Mouse (Mus musculus) monocyte, adult 5-6 weeks (primary cell): ENCODE measurements around the gene Ttc25. TPM values are rescaled to one million over a fixed set of nuclear protein-coding genes. Genes with fewer than 3 reads are reported as not detected.
"Not testable (repeated sequence)": the region's sequence is repeated elsewhere in the genome, so short reads cannot be mapped to it uniquely, and the experiment has no call there.

ENCODE experiments used
- ATAC-seq: fragments of 153-309, 156-312 bp; replicated peaks from 2 replicates; pipeline ENCODE4 v1.8.0; 2017; ENCODE audit warnings: mild to moderate bottlenecking; ENCODE audit not compliant: low TSS enrichment, insufficient number of reproducible peaks, severe bottlenecking, poor library complexity, low FRiP score
- total RNA-seq: library from RNA; stranded (forward); fragments of 200-1000, 200-491, 200-594 nt; gene quantifications from 3 replicates; pipeline ENCODE4 v1.2.3, GENCODE M21; 2017

The Ttc25 gene
- total RNA-seq, 1 experiment from 2014 or later, result not detected

DNA sequence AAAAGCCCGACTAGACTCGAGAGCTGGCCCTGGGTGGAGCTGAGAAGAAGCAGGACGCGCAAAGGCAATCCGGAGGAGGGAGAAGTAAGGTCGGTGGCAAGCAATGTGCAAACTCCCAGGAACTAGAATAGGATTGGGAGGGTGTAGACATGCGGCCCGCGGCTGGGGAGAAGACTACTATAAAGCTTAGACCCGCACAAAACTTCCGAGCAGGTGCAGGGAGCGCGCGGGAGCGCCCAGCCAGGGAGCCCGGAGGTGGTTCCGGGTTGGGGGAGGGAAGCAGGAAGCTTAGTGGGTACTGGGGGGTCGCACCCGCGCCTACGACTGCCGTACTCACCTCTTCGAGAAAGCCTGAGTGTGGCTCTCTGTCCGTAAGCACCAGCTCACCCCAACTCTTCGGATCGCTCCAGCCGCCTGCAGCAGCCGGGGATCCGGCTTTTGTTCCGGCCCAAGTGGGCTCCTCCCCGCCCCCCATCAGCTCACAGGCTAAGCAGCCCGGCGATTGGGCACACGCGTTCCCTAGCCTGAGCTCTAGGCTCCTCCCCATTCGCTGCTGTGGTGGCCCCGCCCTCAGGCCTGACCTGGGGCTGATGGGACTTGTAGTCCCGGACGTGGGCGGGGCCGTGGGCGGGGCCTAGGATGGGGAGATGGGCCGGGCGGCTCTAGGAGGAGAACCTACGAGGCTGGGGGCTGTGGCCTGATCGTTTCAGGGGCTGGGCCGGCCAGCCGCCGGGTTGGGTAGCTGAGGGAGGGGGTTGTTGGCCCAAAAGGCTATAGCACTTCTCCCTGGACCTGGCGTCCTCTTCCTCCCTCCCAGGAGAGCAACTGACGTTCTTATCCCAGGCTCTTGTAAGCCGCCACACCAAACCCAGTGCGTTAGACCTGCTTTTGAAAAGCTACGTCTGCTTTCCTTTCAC lies 17.7 kb upstream of the Ttc25 start, which contains the start of gene Acly:
TSS of gene Acly (minus strand) at position 543 of the 917 bp plus-strand sequence.
- peak; percentile 98 for ATAC-seq

DNA sequence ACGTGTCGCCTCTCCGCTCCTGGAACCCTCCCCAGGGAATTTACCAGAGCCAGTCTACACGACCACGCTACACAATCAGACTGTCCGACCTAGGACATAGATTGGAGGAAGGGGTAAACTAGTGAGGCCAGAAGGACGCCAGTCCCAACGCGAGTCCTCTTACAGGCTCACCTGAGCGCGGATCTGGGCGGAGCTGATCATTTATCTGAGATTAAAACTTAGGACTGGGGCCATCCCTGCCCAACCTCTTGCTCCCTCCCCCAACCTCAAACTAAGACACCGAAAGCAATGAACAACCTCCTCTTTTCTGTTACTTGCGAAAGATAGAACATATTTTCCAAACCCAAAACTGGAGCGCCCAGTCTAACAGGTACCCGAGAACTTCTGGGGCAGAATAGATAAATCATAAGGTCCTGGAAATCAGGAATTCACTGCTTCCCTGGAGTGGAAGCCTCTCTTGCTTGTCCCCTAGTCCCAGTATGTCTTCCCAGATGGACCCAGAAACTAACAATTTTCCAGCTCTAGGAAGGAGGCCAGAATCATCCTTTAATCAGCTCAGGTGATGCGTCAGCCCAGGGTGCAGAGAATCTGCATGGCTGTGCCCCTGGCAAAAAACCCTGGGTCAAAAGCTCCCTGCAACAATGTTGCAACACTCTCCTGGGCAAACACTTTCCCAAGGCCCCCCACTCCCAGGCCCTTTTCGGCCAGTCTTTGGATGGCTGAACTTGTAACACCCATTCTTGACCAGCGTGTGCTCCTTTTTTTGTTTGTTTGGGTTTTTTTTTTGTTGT lies 16.8 kb upstream of the Ttc25 start:
- ATAC-seq, result no peak

DNA sequence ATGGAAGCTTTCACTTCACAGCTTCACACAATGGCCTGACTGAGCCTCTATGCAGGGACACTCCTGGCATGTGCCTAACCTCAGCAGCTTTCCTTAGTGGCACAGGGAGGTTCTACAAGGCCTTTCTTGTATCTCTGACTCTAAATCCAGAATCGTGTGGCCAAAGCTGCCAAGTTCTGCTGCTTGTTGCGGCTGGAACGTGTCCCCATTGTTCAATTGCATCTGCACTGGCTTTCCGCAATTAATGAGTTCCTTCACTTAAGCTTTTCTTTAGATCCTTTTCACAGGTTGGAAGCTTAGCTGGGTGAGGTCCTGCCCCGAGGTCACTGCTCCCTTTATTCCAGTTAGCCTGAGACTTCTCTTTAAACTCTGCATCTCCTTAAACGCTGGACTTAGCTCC lies 11.5 kb upstream of the Ttc25 start:
- ATAC-seq, result no peak

DNA sequence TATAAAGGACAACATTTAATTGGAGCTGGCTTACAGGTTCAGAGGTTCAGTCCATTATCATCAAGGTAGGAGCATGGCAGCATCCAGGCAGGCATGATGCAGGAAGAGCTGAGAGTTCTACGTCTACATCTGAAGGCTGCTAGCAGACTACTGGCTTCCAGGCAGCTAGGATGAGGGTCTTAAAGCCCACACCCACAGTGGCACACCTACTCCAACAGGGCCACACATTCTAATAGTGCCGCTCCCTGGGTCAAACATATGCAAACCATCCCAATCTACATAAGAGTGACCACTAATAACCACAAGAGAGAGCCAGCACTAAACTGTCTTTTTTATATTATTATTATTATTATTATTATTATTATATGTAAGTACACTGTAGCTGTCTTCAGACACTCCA lies 11.0 kb upstream of the Ttc25 start:
- not testable (repeated sequence) for ATAC-seq

DNA sequence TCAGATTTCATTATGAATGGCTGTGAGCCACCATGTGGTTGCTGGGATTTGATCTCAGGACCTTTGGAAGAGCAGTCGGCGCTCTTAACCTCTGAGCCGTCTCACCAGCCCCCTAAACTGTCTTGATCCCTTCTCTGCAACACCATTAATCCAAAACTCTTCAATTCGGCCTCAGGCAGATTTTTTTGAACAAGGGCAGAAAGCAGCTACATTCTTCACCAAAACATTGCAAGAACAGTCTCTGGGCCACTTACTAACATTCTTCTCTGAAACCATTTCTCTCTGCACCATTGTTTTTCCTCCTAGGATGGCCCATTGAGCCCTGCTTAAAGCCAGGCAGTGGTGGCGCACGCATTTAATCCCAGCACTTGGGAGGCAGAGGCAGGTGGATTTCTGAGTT lies 10.6 kb upstream of the Ttc25 start:
- ATAC-seq, result not testable (repeated sequence)

DNA sequence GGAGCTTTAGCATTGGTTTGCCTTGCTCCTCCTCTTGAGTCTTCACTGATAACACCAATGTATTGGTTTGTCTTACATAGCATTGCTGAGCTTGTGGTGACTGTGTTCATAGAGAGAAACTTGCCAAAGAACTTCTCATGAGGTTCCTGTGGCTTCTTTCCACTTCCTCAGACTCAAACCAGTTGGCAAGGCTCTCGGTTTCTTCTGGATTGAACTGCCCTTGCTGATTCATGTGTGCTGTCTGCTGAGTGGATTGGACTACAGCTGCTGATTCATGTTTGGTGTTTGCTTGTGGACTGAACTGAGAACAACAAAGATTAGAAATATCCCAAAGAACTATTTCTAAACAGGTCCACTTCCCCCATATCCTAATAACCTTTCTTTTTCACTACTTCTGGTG lies 9.4 kb upstream of the Ttc25 start:
- no peak for ATAC-seq

DNA sequence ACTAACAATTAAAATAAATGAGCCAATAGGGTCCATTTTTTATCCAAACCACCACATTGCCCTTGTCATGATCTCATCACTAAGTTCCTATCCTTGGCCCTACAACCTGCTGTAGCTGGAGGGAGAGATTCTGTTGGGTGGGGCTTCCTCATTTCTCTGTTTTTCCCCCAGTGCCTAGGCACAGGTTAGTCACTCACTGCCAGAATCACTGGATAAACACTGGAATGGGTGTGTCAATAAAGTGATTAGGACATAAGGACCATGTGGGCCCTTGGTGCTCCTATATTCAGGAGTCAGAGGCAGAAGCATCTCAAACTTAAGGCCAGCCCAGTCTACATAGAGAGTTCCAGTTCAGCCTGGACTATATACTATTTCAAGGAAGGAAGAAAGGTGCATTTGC lies 8.9 kb upstream of the Ttc25 start:
- no peak for ATAC-seq

DNA sequence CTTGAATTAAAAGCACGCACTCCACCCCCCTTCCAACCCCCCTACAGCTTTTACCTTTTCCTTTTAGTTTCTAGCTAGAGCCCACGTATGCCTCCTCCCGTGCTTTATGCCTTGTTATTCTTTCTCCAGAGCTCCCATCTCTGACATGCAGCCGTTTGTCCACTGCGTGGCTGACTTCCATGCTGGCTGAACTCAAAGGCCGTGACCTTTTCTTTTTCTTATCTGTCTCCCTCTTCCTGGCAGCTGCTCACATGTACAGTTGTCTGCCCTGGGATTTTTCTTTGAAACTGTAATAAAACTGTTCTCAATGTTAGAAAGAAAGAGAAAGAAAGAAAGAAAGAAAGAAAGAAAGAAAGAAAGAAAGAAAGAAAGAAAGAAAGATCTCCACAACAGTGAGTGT lies 4.4 kb upstream of the Ttc25 start:
- no peak for ATAC-seq

DNA sequence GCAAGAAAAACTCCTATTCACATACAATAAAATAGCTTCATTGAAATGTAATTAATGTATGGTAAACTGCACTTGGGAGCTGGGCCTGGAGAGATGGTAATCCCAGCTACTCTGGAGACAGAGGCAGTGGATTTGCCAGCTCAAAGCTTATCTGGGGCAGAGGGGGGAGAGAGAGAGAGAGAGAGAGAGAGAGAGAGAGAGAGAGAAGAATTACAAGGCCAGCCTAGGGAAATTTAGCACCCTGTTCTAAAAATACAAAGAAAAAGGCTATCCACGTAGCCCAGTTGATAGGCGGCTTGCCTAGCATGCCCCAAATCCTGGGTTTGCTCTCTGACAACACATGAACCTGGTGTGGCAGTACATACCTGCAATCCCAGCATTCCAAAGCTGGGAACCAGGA lies 3.8 kb upstream of the Ttc25 start:
- no peak for ATAC-seq

DNA sequence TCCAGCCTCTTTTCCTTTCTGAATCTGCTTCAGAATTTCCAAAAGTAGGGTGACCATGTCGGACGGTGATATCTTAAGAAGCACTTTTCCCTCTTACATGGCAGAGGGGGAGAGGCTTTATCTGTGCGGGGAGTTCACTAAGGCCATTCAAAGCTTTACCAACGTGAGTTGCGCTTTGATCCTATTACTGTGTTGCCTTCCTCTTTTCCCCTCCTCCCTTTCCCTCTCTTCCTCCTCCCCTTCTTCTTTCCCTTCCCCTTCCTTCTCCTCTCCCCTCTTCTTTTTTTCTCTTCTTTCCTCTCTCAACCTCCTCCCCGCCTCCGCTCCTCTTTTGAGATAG lies 309 bp downstream of the Ttc25 start:
- ATAC-seq, result no peak

DNA sequence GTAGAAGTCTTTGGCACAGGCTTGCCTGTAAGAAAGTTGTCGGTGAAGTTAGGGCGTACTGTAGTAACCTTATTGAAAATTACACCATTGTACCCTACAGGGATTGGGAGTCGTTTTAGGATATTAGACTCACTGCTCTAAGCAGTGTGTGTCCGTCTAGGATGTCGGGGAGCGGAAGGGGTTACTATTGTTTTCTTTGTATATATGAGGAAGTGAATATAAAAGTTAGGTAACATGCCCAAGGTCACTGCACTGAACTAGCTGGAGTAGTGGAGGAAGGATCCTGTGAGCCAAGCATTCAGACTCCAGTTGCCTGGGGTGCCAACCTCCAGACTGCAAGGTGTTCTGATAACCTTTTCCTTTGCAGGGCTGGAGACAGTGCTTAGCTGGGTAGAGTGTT lies 1.5 kb downstream of the Ttc25 start:
- ATAC-seq, result peak; percentile 69

DNA sequence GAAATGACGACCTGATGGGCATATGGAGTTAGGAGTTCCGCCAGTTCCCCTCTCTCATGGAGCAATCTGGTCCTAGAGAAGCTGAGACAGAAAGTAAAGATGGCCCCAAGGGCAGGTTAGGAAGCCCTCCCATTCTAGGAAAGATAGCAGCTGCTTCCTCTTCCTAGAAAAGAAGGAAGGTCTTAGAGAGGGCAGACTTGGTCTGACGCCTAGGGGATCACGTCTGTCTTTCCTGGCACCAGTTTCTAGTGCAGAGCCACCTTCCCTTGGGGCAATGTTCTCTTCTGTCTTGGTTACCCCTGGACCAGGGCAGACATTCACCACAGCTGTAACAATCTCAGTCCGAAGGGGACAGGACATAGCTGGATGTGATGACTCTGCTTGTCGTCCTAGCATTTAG lies 2.7 kb downstream of the Ttc25 start:
- ATAC-seq, result no peak

DNA sequence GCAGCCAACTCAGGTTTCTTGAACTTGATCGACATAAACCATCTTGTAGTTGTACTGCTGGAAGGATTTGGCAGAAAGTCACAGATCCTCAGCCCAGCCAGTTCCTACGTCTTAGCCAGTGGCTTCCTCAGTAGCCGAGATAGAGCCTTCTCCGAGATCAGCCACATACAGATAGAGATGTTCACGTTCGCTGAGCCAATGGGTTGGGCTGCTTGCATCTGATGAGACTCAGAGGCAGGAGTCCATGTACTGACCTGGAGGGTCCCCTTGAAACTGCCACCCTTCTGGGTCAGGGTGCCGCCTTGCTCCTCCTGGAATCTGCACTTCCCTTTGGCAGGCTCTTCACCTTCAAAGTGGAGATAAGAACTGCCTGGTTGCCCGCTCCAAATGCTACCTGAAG lies 4.1 kb downstream of the Ttc25 start:
- ATAC-seq, result no peak

DNA sequence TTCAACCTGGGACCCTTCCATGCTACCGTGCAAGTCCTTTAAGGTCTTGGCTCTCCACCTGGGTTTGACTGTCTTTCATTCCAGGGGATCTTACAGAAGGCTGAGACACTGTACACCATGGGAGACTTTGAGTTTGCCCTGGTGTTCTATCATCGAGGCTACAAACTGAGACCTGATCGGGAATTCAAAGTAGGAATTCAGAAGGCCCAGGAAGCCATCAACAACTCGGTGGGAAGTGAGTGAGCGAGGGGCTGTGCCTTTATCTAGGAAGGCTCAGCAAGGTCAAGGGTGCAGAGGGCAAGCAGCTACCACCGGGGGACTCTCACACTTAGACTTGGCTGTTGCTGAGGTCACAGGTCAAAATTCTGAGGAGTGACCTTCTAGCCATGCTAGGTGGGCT lies 4.7 kb downstream of the Ttc25 start:
- ATAC-seq, result no peak

DNA sequence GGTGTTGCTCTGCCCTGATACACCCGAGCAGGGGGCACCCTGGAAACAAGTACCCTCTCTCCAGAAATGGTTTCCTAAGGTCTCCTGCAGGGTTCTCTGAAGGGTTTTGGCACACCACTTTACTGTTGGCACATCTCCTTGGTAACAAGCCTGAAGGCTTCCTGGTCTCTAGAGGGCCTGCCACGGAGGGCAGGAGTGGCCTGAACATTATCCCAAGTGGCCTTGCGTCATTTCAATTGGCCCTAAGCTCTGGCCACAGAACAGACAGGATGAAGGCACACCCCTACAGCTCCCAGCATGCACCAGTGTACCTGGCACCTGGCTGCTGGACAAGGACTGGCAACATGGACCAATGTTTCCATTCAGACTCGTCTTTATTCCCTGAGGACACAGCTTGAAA lies 7.4 kb downstream of the Ttc25 start:
- no peak for ATAC-seq

DNA sequence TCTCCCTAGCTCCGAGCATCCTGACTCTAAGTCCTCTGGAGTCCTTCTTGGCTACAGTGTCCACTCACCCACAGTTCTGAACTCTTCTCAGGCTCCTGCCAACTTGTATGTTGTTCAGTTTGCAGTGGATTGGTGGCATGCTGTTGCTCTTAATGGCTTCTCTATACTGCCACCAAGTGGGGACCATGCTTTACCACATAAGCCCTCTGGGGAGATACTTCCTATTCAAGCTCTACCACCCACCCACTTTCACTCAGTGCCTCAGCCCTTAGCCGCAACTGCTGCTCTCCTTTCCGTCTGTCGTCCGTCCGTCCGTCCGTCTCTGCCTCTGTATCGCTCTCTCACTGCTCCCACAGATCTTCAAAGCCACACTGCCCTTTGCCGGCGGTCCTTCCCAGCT lies 10.2 kb downstream of the Ttc25 start:
- peak; percentile 94 for ATAC-seq

DNA sequence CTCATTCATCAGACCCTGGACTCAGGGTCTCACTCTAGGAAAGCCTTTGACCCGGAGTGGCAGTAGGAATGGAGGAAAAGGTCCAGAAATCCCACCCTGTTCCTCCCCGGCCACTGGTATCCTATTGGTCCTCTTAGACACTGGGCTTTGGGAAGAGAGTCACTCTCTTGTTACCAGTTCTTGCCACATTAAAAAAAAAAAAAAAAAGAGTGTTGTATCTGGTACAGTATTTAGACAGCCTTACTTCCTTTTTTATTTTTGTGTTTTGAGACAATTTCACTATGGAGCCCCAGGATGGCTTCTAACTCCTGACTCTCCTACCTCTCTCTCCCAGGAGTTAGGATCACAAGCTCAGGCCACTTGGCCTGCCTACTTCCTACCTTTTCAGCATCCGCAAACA lies 12.2 kb downstream of the Ttc25 start:
- ATAC-seq, result no peak

DNA sequence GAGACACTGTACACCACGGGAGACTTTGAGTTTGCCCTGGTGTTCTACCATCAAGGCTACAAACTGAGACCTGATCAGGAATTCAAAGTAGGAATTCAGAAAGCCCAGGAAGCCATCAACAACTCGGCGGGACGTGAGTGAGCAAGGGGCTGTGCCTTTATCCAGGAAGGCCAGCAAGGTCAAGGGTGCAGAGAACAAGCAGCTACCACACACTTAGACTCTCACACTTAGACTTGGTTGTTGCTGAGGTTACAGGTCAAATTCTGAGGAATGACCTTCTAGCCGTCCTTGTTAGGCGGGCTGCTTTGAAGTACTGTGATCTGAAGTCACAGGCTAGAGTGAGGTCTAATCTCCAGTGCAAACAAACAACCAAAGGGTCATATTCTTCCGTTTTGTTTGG lies 14.1 kb downstream of the Ttc25 start:
- ATAC-seq, result no peak

DNA sequence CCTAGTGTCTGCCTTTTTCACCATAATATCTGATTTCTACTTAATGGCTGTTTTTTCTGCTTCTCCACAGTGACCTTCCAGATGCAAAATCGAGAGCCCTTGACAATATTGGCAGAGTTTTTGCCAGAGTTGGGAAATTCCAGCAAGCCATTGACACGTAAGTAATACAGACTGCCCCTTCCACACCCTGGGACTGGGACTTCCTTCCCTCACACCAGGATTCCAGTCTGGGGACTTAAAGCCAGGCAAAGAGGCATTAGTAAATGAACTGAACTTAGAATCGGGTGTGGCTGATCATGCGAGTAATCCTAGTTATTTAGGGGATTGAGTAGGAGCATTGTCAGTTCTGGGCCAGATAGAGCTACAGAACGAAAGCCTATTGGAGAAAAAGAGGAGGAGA lies 16.3 kb downstream of the Ttc25 start:
- ATAC-seq, result no peak

DNA sequence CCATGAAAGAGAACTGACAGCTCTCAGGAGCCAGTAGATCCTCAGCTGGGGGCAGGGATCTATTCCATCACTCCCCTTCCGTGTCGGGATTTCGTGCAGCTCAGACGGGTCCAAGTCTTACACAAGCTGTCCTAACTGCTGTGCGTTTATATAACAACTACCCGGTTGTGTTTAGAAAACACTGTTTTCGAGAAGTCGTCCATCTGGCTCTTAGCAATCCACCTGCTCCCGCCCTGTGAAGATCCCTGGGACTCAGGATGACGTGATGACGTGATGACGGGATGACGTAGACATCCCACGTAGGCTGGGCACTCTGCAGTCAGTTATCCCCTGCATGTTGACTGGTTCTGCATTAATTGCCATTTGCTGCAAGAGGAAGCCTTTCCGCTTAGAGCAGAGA lies 18.9 kb downstream of the Ttc25 start:
- ATAC-seq, result no peak
